Mouse (Mus musculus) liver, postnatal 0 days (tissue): ENCODE measurements at regions not wholly inside any gene's neighbourhood (a gene's known extent, or its start where the extent isn't known, plus 50 kb on each side); places are given as distances from the start of the nearest gene placed in this dataset.

ENCODE experiments used
- CTCF ChIP-seq: sonication (generic); IDR thresholded peaks from 2 replicates; pipeline ENCODE4 v1.5.1; 2016; ENCODE audit warnings: antibody characterized with exemption, low read depth
- EP300 ChIP-seq: IDR thresholded peaks from 2 replicates; pipeline ENCODE4 v1.6.1; 2016; ENCODE audit warnings: antibody characterized with exemption, low read depth, mild to moderate bottlenecking

GRCm38 (mm10) chr4:53976036-53976638 is 150.3 kb downstream of the Tmem38b start:
- TF ChIP-seq CTCF (no peak), EP300 (no peak)
